In genomic region chr5:110839038-110839677, GRCm38 (mm10) we compare ENCODE assay signal across 8 mouse cellular contexts. TPM values are rescaled to one million over a fixed set of nuclear protein-coding genes. Genes with fewer than 3 reads are reported as not detected.
DNase-seq lines count a peak whose midpoint lies in the region; ATAC-seq lines count a peak whose summit lies in the region.

No protein-coding gene starts in this region.

- ATAC-seq in erythroid progenitor cell, adult 5-6 weeks (replicated peaks; ENCODE audit: low FRiP score, poor library complexity, severe bottlenecking): peak; percentile 36
- peak; percentile 65 for ATAC-seq in stomach, embryonic 14.5 days (ENCODE audit: insufficient number of reproducible peaks, insufficient read depth, low FRiP score, low read depth)

- peaks cover 3% of the 10 kb centered on the region; the same call in 1 of the 2 replicates for H3K36me3 ChIP-seq in stomach, embryonic 14.5 days (ENCODE audit: control insufficient read depth, insufficient read depth, low read length)

- peak; percentile 10 for DNase-seq in urinary bladder, postnatal 10 days (ENCODE audit: low spot score)
- DNase-seq in urinary bladder, adult 2 months (ENCODE audit: low spot score): no peak
- DNase-seq in liver: peak; percentile 68
- no peak for DNase-seq in B cell, adult 2 months
- no peak for DNase-seq in natural killer cell, adult 2 months (ENCODE audit: low spot score in 2 of 2)
- DNase-seq in frontal cortex, postnatal 36 days (ENCODE audit: low spot score in 2 of 2): no peak

- peak overlapping the region; percentile 83 for H3K4me2 ChIP-seq in stomach, embryonic 14.5 days (replicated peaks; ENCODE audit: low read depth, low read length)

- peak overlapping the region; percentile 60 for H3K9ac ChIP-seq in stomach, embryonic 14.5 days (replicated peaks; ENCODE audit: low read depth, low read length)

- peak overlapping the region; percentile 67 for H3K27ac ChIP-seq in stomach, embryonic 14.5 days (ENCODE audit: low read length)

- no peaks in the 10 kb centered on the region for H3K9me3 ChIP-seq in stomach, embryonic 14.5 days (ENCODE audit: control insufficient read depth, low read depth, low read length)

- 6% methylated on average over 28 of the region's 28 CpGs for WGBS in stomach, embryonic 14.5 days

- peak overlapping the region; percentile 68 for H3K4me3 ChIP-seq in stomach, embryonic 14.5 days (ENCODE audit: low read depth, low read length)

- H3K27me3 ChIP-seq in stomach, embryonic 14.5 days (ENCODE audit: control insufficient read depth, insufficient read depth, low read length): no peaks in the 10 kb centered on the region

- H3K4me1 ChIP-seq in stomach, embryonic 14.5 days (ENCODE audit: control insufficient read depth, insufficient read depth, low read length): peaks cover 7% of the 10 kb centered on the region; the same call in 1 of the 2 replicates

RNA-seq across cellular contexts. Expression of gene Hscb, which starts 0.4 kb away (rescaled TPM):
- 30.7 and 33.3 TPM in 2 replicates for polyA plus RNA-seq in urinary bladder, adult 2 months (2012; rRNA removed)
- 26.4 and 63.1 TPM in 2 replicates for total RNA-seq in erythroid progenitor cell, adult 5-6 weeks (2015; ENCODE audit: low replicate concordance)
- total RNA-seq in erythroid progenitor cell, adult 5-6 weeks (2017; ENCODE audit: low replicate concordance): 38.1 and 50.4 TPM in 2 replicates
- polyA plus RNA-seq in stomach, embryonic 14.5 days (2014; fragmentation: Nextera tagmentation; extraction: Ambion mirVana): 26.6 and 28.4 TPM in 2 replicates

RNA-seq across cellular contexts. Expression of gene Chek2, which starts 0.6 kb away (rescaled TPM):
- 7.8 and 10.9 TPM in 2 replicates for polyA plus RNA-seq in urinary bladder, adult 2 months (2012; rRNA removed)
- total RNA-seq in erythroid progenitor cell, adult 5-6 weeks (2015; ENCODE audit: low replicate concordance): 55.9 and 67.5 TPM in 2 replicates
- 93.8 and 111 TPM in 2 replicates for total RNA-seq in erythroid progenitor cell, adult 5-6 weeks (2017; ENCODE audit: low replicate concordance)
- 32.1 and 32.9 TPM in 2 replicates for polyA plus RNA-seq in stomach, embryonic 14.5 days (2014; fragmentation: Nextera tagmentation; extraction: Ambion mirVana)

RNA-seq across cellular contexts. Expression of gene Ulk1, which starts 29.3 kb away (rescaled TPM):
- 26.4 and 41.9 TPM in 2 replicates for polyA plus RNA-seq in urinary bladder, adult 2 months (2012; rRNA removed)
- 50.3 and 71.4 TPM in 2 replicates for total RNA-seq in erythroid progenitor cell, adult 5-6 weeks (2015; ENCODE audit: low replicate concordance)
- 28.7 and 39.8 TPM in 2 replicates for total RNA-seq in erythroid progenitor cell, adult 5-6 weeks (2017; ENCODE audit: low replicate concordance)
- 27.7 and 28.4 TPM in 2 replicates for polyA plus RNA-seq in stomach, embryonic 14.5 days (2014; fragmentation: Nextera tagmentation; extraction: Ambion mirVana)

RNA-seq across cellular contexts. Expression of gene Ttc28, which starts 40.4 kb away (rescaled TPM):
- 4.9 and 10.8 TPM in 2 replicates for polyA plus RNA-seq in urinary bladder, adult 2 months (2012; rRNA removed)
- total RNA-seq in erythroid progenitor cell, adult 5-6 weeks (2015; ENCODE audit: low replicate concordance): 4.2 and 5.4 TPM in 2 replicates
- 3.9 and 6.8 TPM in 2 replicates for total RNA-seq in erythroid progenitor cell, adult 5-6 weeks (2017; ENCODE audit: low replicate concordance)
- polyA plus RNA-seq in stomach, embryonic 14.5 days (2014; fragmentation: Nextera tagmentation; extraction: Ambion mirVana): 16.9 and 17.8 TPM in 2 replicates

RNA-seq across cellular contexts. Expression of gene Pus1, which starts 58.7 kb away (rescaled TPM):
- polyA plus RNA-seq in urinary bladder, adult 2 months (2012; rRNA removed): 23.2 and 25.6 TPM in 2 replicates
- total RNA-seq in erythroid progenitor cell, adult 5-6 weeks (2015; ENCODE audit: low replicate concordance): 2.1 and 3.6 TPM in 2 replicates
- total RNA-seq in erythroid progenitor cell, adult 5-6 weeks (2017; ENCODE audit: low replicate concordance): 1.7 and 4.1 TPM in 2 replicates
- 20.2 and 21.9 TPM in 2 replicates for polyA plus RNA-seq in stomach, embryonic 14.5 days (2014; fragmentation: Nextera tagmentation; extraction: Ambion mirVana)

Comparison
In these comparisons a context has a peak if more than half of its experiments do, and no peak if none do; other contexts are left out.
1. DNase-seq: peak in urinary bladder, postnatal 10 days (single experiment) and liver (single experiment); none in urinary bladder, adult 2 months (single experiment), B cell, adult 2 months (0 of 2), natural killer cell, adult 2 months (0 of 2) and frontal cortex, postnatal 36 days (0 of 2).